Mouse (Mus musculus): ENCODE data around the gene Tubg2.
"Not testable (repeated sequence)": the region's sequence is repeated elsewhere in the genome, so short reads cannot be mapped to it uniquely, and the experiment has no call there.

Tubg2 gene

DNA sequence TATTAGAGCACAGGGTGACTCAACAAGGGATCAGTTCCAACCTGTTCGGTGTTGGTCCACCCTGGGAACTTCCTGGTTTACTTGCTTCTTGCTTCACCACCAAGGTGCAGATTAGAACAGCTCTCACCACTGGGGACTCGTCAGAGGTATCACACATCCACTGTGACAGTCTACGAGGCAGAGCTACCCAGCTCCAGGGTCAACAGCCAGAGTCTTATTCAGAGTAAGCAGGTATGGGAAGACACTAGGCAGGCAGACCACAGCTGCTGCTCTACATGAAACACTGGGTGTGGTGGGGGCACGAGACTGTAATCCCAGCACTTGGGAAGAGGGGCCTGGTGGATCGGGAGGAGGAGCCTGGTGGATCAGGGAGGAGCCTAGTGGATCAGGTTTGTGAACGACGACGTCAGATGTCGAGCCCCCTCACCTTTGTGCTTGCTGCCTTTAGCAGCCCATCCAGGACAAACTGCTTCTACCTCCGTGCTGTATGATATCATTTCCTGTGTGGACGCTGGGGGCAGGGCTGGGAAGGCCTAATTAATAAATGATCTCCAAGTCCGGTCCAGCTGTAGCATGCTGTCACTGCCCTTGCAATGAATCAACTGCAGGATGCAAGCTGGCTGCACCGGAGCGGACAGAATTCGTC is 17.0 kb upstream of the Tubg2 start:
- DNase-seq (ENCODE audit: low spot score in 2 of 2): no peak

DNA sequence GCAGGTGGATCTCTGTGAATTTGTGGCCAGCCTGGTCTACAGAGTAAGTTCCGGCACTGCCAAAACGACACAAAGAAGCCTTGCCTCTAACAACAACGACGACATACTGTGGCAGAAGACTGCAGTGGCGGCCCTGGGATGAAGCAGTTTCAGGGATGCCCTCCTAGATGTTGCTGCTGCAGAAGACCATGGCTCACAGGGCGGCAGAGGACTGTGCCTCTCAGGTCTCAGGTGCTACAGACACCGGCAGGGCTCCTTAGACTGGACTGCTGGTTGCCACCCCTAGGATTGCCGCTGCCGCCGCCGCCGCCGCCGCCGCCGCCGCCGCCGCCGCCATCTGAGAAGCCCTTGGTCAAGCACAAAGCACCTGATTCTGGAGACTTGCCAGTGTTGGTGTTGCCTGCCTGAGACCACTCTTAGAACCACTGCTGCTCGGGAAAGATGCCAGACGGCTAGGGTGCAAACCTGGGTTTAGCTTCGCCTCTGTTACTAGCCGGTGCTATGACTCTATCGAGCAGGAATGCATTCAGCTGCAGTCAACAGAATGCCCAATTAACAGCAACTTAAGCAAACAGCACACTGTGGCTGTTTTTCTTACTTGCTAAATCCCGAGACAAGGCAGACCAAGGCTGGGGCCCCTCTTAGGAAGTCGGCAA is 15.4 kb upstream of the Tubg2 start:
- no peak for DNase-seq (ENCODE audit: low spot score in 2 of 2)

DNA sequence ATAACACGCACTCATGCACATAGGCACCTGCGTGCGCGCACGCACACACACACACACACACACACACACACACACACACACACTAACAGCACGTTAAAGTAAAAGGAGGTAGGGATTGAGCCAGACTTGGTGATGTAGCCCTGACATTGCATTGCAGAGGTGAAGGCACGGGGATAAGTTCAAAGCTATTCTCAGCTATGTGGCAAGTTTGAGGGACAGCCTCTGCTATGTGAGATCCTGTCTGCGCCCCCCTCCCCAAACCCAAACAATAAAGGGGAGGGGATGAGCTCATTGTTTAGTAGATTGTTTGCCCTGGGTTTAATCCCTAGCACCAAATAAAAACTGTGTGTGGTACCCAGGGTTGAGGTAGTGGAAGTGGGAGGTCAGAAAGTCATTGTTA is 14.6 kb upstream of the Tubg2 start:
- no peak for DNase-seq (ENCODE audit: low spot score in 2 of 2)

DNA sequence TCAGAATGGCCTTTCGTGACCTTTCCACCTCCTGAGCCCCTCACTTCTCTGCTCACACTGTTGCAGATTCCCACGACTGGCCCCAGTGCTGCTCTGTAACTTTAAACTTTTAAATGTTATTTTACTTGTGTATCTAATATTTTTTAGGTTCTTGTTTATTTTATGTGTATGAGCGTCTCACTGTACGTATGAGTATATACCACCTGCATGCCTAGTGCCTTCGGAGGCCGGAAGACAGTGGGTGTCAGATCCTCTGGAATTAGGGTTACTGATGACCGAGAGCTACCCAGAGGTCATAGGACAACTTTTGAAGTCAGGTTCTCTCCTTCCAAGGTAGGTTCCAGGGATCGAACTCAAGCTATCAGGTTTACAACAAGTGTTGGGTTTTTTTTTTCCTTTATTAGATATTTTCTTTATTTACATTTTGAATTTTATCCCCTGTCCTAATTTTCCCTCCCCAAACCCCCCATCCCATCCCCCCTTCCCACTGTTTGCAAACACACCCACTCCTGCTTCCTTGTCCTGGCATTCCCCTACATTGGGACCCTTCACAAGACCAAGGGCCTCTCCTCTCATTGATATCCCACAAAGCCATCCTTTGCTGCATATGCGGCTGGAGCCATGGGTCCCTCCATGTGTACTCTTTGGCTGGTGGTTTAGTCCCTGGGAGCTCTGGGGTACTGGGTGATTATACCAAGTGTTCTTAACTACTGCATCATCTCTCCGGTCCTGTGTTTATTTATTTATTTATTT is 13.3 kb upstream of the Tubg2 start:
- DNase-seq (ENCODE audit: low spot score in 2 of 2): no peak

DNA sequence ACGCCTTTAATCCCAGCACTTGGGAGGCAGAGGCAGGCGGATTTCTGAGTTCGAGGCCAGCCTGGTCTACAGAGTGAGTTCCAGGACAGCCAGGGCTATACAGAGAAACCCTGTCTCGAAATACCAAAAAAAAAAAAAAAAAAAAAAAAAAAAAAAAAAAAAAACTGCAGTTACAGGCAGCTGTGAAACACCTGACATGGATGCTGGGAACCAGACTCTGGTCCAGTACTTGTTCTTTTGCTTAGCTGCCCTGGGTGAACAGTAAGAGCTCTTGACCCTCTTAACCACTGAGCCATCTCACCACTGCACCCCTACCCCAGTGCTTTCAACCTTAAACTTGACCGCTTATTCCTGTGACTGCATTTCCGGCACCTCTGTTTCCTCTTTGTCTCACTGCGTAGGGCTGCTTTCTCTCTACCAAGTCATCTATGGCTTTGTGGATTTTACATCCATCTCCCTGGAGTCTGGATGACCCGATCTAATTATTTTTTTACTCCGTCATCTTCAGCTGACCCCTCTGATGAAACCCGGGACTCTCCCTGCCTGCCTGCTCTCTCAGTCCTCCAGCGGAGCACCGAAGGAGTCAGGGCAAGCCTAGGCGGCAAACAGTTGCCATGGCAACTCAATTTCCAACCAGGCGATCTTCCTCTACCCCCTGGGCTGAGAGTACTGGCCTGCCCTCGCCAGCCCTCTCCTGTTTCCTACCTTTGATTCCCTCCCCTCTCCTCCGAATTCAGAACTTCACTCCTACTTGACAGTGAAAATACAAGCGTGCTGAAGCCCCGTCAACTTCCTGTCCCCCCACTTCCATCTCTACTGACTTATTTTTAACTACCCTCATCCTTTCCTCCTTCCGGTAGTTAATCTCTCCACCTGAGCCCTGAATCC is 12.1 kb upstream of the Tubg2 start:
- peak; percentile 65 to 66 for DNase-seq (ENCODE audit: low spot score in 2 of 2)

DNA sequence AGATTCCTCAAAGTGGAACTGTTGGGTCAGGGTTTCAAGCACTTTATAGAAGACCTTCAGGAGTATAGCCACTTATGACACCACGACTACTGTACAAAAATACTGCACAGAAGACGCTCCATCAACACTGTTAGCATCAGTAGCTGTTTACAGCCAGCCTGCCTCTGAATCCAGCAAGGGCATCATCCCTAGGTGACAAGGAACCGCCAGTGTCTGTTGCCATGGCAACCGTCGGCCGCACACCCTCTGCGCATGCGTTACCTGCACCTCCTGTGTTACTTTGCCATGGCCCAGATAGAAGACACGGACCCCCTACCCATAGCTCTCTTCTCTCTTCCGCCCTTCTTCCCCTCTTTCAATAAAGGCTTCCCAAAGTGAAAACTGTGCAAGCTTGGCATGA is 9.3 kb upstream of the Tubg2 start:
- no peak for DNase-seq (ENCODE audit: low spot score in 2 of 2)

DNA sequence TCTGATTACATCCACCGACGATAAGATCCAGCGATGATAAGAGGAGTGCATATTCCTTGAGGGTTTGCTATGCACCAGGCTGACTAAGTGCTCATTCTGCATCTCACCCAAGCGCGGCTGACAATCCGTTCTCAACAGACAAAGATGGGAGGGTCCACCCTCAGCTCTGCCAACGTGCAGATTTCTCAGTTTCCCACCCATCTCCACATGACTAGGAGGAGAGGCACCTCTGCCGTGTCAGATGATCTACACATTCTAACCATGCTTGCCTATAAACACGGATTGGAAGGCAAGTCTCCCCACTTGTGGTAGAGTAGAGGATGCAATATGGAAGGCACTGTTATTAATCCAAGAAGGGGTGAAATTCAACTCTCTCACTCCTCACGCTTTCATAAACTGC is 7.0 kb upstream of the Tubg2 start:
- DNase-seq (ENCODE audit: low spot score in 2 of 2): no peak

DNA sequence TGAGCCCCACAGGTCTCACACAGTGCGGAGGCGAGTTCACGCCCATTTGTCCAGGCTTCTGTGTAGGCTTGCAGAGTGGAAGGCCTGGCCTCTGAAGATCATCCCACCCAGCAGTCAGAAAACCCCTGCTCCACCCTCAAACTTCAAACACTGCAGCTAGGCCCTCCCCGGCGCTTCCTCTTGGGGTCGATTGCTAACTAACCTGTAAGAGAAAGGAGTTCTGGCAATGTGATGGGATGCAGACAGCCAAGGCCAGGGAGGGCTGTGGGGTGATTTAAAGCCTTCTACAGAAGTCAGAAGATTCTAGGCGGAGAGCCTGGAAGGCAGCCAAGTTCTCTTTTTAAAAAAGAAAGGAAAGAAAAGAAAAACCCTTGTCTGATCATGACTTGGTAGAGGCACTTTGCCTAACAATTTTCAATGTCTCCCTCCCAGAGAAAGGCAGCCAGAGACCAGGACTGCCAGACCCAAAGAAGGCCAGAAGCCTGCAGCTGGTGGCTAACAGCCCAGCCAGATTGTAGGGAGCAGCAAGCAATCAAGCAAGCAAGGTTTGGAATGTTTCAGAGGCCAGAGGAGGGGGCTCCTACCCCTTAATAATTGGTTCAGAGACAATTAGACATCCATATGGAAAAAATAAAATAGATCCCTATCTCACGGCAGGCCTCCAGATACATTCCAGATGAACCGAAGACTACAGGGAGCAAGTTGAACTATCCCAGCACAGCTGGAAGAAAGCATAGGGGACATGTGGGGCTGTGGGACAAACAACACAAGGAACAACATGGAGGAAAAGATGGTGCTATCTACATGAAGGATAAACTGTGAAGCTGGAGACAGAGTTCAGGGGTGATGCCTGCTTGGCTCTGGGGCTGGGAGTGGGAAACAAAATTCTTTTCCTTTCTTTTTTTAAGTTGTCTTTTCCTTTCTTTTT is 6.3 kb upstream of the Tubg2 start:
- no peak for DNase-seq (ENCODE audit: low spot score in 2 of 2)

DNA sequence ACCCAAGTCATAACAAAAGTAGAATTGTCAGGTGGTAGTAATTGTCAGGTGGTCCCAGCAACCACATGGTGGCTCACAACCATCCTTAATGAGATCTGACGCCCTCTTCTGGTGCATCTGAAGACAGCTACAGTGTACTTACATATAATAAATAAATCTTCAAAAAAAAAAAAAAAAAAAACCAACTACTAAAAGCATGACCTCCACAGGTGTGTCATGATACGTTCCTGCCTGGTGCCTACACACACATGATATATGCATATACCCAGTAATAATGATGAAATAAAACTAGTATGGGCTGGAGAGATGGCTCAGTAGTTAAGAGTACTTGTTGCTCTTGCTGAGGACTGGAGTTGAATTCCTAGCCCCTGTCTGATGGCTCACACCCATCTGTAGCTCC is 4.6 kb upstream of the Tubg2 start:
- no peak for DNase-seq (ENCODE audit: low spot score in 2 of 2)

DNA sequence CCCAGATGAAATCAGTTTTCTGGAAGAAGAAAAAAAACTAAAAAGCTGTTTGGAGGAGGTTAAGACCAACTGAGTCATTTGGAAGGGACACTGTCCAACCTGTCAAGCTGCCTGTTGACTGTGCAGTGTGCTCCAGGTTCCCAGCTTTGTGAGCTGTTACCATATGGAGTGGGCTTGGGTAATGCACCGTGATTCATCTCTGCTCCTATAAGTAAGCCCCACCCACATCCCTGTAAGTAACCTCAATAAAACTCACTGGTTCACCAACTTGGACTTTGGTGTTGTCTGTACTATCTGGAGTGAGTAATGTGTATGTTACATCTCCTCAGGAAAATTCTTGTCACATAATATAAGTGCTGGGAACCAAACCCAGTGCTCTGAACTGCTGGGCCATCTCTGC is 2.9 kb upstream of the Tubg2 start:
- DNase-seq (ENCODE audit: low spot score in 2 of 2): no peak

DNA sequence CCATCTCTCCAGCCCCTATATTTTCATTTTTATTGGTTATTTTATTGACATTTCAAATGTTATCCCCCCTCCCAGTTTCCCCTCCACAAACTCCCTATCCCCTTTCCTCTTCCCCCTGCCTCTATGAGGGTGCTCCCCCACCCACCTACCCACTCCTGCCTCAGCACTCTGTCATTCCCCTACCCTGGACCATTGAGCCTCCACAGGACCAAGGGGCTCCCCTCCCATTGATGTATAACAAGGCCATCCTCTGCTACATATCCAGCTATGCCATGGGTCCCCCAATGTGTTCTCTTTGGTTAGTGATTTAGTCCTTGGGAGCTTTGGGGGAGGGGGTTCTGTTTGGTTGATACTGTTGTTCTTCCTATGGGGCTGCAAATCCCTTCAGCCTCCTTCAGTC is 1.1 kb upstream of the Tubg2 start:
- DNase-seq (ENCODE audit: low spot score in 2 of 2): no peak

DNA sequence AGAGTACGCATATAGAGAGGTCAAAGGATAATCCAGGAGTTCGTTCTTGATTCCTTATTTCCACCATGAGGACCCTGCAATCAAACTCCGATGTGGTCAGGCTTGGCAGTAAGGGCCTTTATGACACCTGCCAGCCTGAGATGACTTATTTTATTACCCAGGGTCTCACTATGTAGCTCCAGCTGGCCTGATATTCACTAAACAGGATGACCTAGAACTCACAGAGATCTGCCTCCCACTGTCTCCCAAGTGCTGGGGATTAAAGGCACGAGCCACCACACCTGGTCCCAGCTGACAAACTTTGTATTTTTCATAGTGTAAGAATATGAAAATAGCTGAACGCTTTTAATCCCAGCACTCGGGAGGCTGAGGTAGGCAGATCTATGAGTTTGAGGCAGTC is 556 bp upstream of the Tubg2 start:
- no peak for DNase-seq (ENCODE audit: low spot score in 2 of 2)

DNA sequence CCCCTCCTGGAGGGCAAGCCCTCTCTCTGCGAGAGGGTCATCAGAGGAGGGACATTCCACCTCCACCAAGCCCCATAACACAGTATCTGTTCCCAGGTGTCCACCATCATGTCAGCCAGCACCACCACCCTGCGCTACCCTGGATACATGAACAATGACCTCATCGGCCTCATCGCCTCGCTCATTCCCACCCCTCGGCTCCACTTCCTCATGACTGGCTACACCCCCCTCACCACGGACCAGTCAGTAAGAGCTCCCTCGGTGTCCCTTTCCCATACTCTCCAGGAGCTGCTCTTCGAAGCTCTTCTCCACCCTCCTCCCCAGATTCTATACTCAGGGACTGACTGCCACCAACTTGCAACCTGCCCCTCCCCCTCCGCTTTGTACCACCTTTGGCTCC is 4.4 kb downstream of the Tubg2 start:
- DNase-seq (ENCODE audit: low spot score in 2 of 2): not testable (repeated sequence)

DNA sequence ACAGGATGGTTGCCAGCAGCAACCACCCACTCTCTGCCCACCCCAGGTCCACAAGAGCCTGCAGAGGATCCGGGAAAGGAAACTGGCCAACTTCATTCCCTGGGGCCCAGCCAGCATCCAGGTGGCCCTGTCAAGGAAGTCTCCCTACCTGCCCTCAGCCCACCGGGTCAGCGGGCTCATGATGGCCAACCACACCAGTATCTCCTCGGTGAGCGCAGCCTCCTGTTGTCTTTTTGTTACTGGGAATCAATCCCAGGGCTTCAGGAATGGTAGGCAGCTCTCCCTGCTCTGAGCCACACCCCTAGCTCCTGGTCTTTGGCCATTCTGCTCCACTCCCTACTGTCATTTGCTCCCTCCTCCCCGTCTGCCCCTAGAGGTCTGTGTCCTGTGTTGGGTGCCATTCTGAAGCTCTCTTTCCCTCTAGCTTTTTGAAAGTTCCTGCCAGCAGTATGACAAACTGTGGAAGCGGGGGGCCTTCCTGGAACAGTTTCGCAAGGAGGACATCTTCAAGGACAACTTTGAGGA is 5.3 kb downstream of the Tubg2 start:
- DNase-seq (ENCODE audit: low spot score in 2 of 2): not testable (repeated sequence)

DNA sequence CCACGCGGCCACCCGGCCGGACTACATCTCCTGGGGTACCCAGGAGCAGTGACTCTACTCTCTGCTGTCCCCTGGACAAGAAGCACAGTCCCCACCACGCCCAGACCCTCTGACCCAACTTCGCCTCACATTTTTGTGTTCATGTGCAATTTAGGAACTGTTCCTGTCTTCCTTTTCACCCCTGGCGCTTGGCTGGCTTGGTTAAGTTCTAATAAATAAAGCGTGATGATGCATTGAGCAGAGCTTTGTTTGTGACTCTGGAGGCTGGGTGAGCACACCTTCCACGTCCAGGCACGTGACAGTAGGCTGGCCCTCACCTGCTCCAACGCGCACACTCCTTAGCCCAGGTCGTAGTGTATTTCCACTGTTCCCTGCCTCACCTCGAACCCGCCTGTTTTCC is 5.8 kb downstream of the Tubg2 start:
- no peak for DNase-seq (ENCODE audit: low spot score in 2 of 2)

DNA sequence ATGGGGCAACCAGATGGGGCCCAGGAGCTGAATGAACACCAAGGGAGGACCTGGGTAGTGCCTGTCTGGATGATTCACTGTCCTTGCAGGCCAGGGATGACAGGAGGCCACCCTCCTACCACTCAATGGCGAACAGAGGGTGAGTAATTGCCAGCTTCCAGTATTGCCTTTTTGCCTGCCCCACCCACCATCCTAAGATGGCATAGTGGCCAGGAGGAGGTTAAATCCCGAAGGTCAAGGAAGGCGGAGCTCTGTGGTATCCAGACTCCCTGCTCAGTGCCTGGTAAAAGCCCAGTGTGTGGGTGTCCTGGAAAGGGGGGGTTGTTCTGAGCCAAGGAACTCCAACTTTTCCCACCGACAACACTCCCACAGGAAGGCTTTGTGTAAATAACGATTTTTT is 6.6 kb downstream of the Tubg2 start:
- DNase-seq (ENCODE audit: low spot score in 2 of 2): no peak

DNA sequence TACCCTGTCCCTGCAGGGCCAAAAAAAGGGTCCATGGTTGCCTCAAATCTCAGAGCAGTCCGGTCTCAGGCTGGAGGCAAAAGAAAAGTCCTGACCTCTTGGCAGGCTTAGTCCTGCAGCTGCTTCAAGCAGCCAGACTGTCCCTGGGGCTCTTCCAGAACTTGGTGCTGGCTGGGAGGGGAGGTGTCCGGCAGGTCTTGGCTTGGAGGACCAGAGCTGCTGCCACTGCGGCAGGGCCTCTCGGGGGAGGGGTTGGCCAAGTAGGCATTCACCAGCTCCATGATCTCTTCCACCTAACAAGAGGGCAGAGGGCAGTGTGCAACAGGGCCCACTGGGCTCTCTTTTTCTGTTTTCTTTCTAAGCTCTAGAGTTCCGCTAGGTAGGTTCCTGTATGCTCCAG is 7.1 kb downstream of the Tubg2 start:
- DNase-seq (ENCODE audit: low spot score in 2 of 2): no peak

DNA sequence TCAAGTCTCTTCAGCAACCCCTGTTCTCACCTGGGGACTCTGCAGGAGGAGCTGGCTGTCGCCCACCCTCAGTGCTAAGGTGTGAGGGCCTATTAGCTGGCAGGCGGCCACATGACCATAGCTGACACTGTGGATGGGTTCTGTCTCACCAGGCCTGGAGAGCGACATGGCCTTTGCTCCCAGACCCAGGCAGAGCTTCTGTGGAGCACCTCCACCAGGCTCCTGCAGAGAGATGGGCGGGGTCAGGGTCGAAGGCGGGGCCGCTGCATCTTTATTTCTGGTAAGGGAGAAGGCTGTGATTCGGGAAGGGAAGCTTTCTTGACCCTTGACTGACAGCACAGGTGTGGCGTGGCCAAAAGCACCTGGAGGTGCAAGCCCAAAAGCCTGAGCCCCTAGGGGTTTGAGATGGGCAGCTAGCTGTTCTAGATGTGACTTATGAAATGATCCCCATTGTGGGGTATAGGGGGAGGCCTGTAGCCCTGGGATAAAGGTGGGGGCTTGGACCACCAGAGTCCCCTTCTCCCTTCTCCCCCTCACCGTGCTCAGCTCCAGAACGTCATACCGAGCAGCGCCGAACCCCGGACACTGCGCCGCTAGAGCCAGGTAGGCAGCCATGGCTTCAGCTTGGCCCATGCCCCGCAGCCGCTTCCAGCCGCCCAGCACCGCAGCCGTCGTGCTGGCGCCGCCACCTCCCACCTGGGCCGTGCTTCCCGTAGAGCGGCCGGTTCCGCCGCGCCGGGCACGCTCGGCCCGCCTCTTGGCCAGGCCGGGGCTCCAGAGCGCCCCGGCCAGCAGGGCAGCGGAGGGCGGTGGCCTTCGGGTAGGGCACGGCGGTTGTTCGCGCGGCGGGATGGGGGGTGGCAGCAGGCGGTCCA is 8.0 kb downstream of the Tubg2 start:
- no peak for DNase-seq (ENCODE audit: low spot score in 2 of 2)

DNA sequence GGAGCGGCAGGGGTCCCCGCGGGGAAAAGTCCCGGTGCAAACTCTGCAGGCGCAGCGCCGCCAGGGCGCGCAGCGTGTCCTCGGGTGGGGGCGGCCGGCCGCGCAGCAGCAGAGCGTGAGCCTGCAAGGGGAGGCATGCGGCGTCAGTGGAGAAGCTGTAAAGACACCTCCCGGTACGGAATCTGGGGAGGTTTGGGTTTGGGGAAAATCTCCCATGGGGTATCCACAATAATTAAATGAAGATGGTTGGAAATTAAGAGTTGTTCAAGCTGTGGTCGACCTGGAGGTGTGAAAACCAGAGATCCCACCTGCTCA is 8.6 kb downstream of the Tubg2 start:
- DNase-seq (ENCODE audit: low spot score in 2 of 2): no peak

Data from spleen, postnatal 36 days (tissue).